Mouse (Mus musculus) retina, adult 2 months (tissue): ENCODE data around the gene Myh6.
"Not testable (repeated sequence)": the region's sequence is repeated elsewhere in the genome, so short reads cannot be mapped to it uniquely, and the experiment has no call there.

Source experiments
- DNase-seq: peaks from one replicate; pipeline ENCODE4 v3.0.0-alpha.2; 2012; ENCODE audit warnings: low read depth, low spot score

The Myh6 gene

GRCm38 (mm10) chr14:54994869-54995186, 28.1 kb upstream of the Myh6 start:
- DNase-seq = no peak

- DNase-seq = no peak
Observed at GRCm38 (mm10) chr14:54994136-54994868, 27.6 kb upstream of the Myh6 start, which contains the start of gene Myh7. Myh7 (minus strand) TSS chr14:54994626.

- no peak for DNase-seq
Observed at GRCm38 (mm10) chr14:54993636-54994035, 26.9 kb upstream of the Myh6 start.

GRCm38 (mm10) chr14:54992196-54992595, 25.5 kb upstream of the Myh6 start:
- DNase-seq = no peak

- no peak for DNase-seq
Observed at GRCm38 (mm10) chr14:54989886-54990441, 23.2 kb upstream of the Myh6 start.

GRCm38 (mm10) chr14:54988882-54989281, 22.2 kb upstream of the Myh6 start:
- DNase-seq = no peak

GRCm38 (mm10) chr14:54988350-54988874, 21.7 kb upstream of the Myh6 start:
- DNase-seq = not testable (repeated sequence)

GRCm38 (mm10) chr14:54981934-54982333, 15.2 kb upstream of the Myh6 start:
- DNase-seq = no peak

- DNase-seq = no peak
Observed at GRCm38 (mm10) chr14:54978664-54979063, 11.9 kb upstream of the Myh6 start.

- DNase-seq = no peak
Observed at GRCm38 (mm10) chr14:54976633-54977032, 9.9 kb upstream of the Myh6 start, which contains the start of gene Gm17428. Gm17428 (plus strand) TSS chr14:54976933.

- no peak for DNase-seq
Observed at GRCm38 (mm10) chr14:54974068-54974791, 7.5 kb upstream of the Myh6 start.

GRCm38 (mm10) chr14:54972786-54973185, 6.1 kb upstream of the Myh6 start:
- DNase-seq = not testable (repeated sequence)

GRCm38 (mm10) chr14:54968344-54968743, 1.6 kb upstream of the Myh6 start:
- DNase-seq = no peak

GRCm38 (mm10) chr14:54967874-54968273, 1.1 kb upstream of the Myh6 start:
- DNase-seq = no peak

- DNase-seq = no peak
Observed at GRCm38 (mm10) chr14:54965631-54966030, 1.1 kb downstream of the Myh6 start.

GRCm38 (mm10) chr14:54965044-54965443, 1.7 kb downstream of the Myh6 start:
- DNase-seq = no peak

GRCm38 (mm10) chr14:54963727-54964126, 3.0 kb downstream of the Myh6 start:
- DNase-seq = no peak

GRCm38 (mm10) chr14:54962714-54963113, 4.0 kb downstream of the Myh6 start:
- no peak for DNase-seq

- DNase-seq = no peak
Observed at GRCm38 (mm10) chr14:54961487-54961886, 5.2 kb downstream of the Myh6 start.

- DNase-seq = no peak
Observed at GRCm38 (mm10) chr14:54960769-54961168, 6.0 kb downstream of the Myh6 start.

GRCm38 (mm10) chr14:54959853-54960613, 6.7 kb downstream of the Myh6 start:
- not testable (repeated sequence) for DNase-seq

GRCm38 (mm10) chr14:54959197-54959596, 7.5 kb downstream of the Myh6 start:
- no peak for DNase-seq
